Mouse (Mus musculus) liver, embryonic 14.5 days (tissue): Measurements from ENCODE around the gene Edem2.

Source experiments
- CTCF ChIP-seq: IDR thresholded peaks from 2 replicates; pipeline ENCODE4 v1.5.1; 2016; ENCODE audit warnings: antibody characterized with exemption, low read depth, control low read depth
- EP300 ChIP-seq: IDR thresholded peaks from 2 replicates; pipeline ENCODE4 v1.6.1; 2016; ENCODE audit warnings: antibody characterized with exemption, low read depth

- TF ChIP-seq CTCF, result no peak
- TF ChIP-seq EP300, result no peak
These were observed 73.4 kb downstream of the Edem2 start for GRCm38 (mm10) chr2:155655759-155656372.
